In genomic region chr2:166671614-166672013, GRCm38 (mm10) we compare ENCODE assay signal across 11 mouse cellular contexts. TPM values are rescaled to one million over a fixed set of nuclear protein-coding genes. Genes with fewer than 3 reads are reported as not detected.
A peak's percentile ranks its signal among the peaks of the same experiment; 100 is the strongest.
DNase-seq lines count a peak whose midpoint lies in the region; ATAC-seq and TF ChIP-seq lines count a peak whose summit lies in the region.
"Had no signal": no experiment of that assay in that cellular context is flagged by ENCODE, and none has a peak within 500 bp of the region (broad histone marks: within the 10 kb centered on the region; RNA-seq: fewer than 3 reads in every experiment).

No protein-coding gene starts in this region.

- intact Hi-C loops in heart, adult 2 months (cut with DNase I), result no loop called here
- intact Hi-C loops in left cerebral cortex, postnatal 25 days (cut with DNase I), result no loop called here

- WGBS in embryonic facial prominence, embryonic 12.5 days, result 89% methylated on average over 14 of the region's 14 CpGs
- 89% methylated on average over 14 of the region's 14 CpGs for WGBS in hindbrain, embryonic 12.5 days
- 86% methylated on average over 14 of the region's 14 CpGs for WGBS in midbrain, embryonic 14.5 days
- 74% methylated on average over 14 of the region's 14 CpGs for WGBS in liver, embryonic 12.5 days (ENCODE audit: insufficient replicate concordance)
- WGBS in heart, adult 2 months, result 81% methylated on average over 14 of the region's 14 CpGs

- peak overlapping the region; percentile 63 for H3K27ac ChIP-seq in embryonic facial prominence, embryonic 12.5 days
- peak overlapping the region; percentile 70 for H3K27ac ChIP-seq in hindbrain, embryonic 12.5 days
- H3K27ac ChIP-seq in midbrain, embryonic 14.5 days (replicated peaks; ENCODE audit: low read depth, low read length), result peak overlapping the region; percentile 52
- no peak overlapping the region for H3K27ac ChIP-seq in liver, embryonic 12.5 days
- H3K27ac ChIP-seq in heart, adult 2 months, result no peak overlapping the region
- H3K27ac ChIP-seq: gastrocnemius, adult 2 months; limb, embryonic 13.5 days had no signal

- no peak overlapping the region for H3K4me3 ChIP-seq in embryonic facial prominence, embryonic 12.5 days
- no peak overlapping the region for H3K4me3 ChIP-seq in hindbrain, embryonic 12.5 days
- no peak overlapping the region for H3K4me3 ChIP-seq in midbrain, embryonic 14.5 days (replicated peaks; ENCODE audit: low read depth, low read length)
- H3K4me3 ChIP-seq in liver, embryonic 12.5 days, result no peak overlapping the region
- H3K4me3 ChIP-seq in heart, adult 2 months, result no peak overlapping the region
- H3K4me3 ChIP-seq: gastrocnemius, adult 2 months; limb, embryonic 13.5 days had no signal

- no peak overlapping the region for H3K4me2 ChIP-seq in embryonic facial prominence, embryonic 12.5 days (replicated peaks)
- no peak overlapping the region for H3K4me2 ChIP-seq in hindbrain, embryonic 12.5 days (replicated peaks)
- no peak overlapping the region for H3K4me2 ChIP-seq in midbrain, embryonic 14.5 days (ENCODE audit: low read length)
- no peak overlapping the region for H3K4me2 ChIP-seq in liver, embryonic 12.5 days
- H3K4me2 ChIP-seq: limb, embryonic 13.5 days had no signal

- peak; percentile 79 for DNase-seq in CD4-positive helper T cell, adult 2 months (ENCODE audit: low read depth, low spot score)
- DNase-seq in midbrain, embryonic 14.5 days, result no peak
- DNase-seq in heart, adult 2 months, result no peak
- DNase-seq in left cerebral cortex, postnatal 25 days (ENCODE audit: low spot score in 2 of 2), result no peak
- DNase-seq in ovary, postnatal 14 days (ENCODE audit: low spot score), result no peak
- DNase-seq: gastrocnemius, adult 2 months; lung, postnatal 36 days had no signal

- peaks cover 60% of the 10 kb centered on the region for H3K4me1 ChIP-seq in embryonic facial prominence, embryonic 12.5 days
- H3K4me1 ChIP-seq in hindbrain, embryonic 12.5 days, result peaks cover 81% of the 10 kb centered on the region
- H3K4me1 ChIP-seq in midbrain, embryonic 14.5 days (ENCODE audit: control insufficient read depth, insufficient read depth, low read length), result peaks cover 41% of the 10 kb centered on the region
- H3K4me1 ChIP-seq in liver, embryonic 12.5 days, result peaks cover 64% of the 10 kb centered on the region
- H3K4me1 ChIP-seq in heart, adult 2 months (ENCODE audit: control insufficient read depth, insufficient read depth, low read length), result peaks cover 6% of the 10 kb centered on the region

- H3K79me2 ChIP-seq in heart, adult 2 months (replicated peaks; ENCODE audit: control insufficient read depth, insufficient read depth, low read length), result no peaks in the 10 kb centered on the region

- no peak for ATAC-seq in embryonic facial prominence, embryonic 12.5 days (ENCODE audit: insufficient number of reproducible peaks, insufficient read depth, low FRiP score, low TSS enrichment)
- ATAC-seq in hindbrain, embryonic 12.5 days (ENCODE audit: low FRiP score), result no peak
- no peak for ATAC-seq in midbrain, embryonic 14.5 days (ENCODE audit: low FRiP score, low TSS enrichment)
- no peak for ATAC-seq in liver, embryonic 12.5 days

- no peak for TF ChIP-seq CTCF in heart, adult 2 months (IDR thresholded peaks at IDR 0.05)

- H3K27me3 ChIP-seq in embryonic facial prominence, embryonic 12.5 days, result no peaks in the 10 kb centered on the region
- H3K27me3 ChIP-seq in hindbrain, embryonic 12.5 days, result no peaks in the 10 kb centered on the region
- no peaks in the 10 kb centered on the region for H3K27me3 ChIP-seq in midbrain, embryonic 14.5 days (ENCODE audit: control insufficient read depth, insufficient read depth, low read length)
- H3K27me3 ChIP-seq in liver, embryonic 12.5 days (replicated peaks), result 0 out of 2 replicates have a peak, but pooled peaks cover 2% of the 10 kb centered on the region
- H3K27me3 ChIP-seq in heart, adult 2 months (ENCODE audit: control insufficient read depth, insufficient read depth, low read length), result no peaks in the 10 kb centered on the region
- H3K27me3 ChIP-seq: limb, embryonic 13.5 days had no signal

- no peaks in the 10 kb centered on the region for H3K9me3 ChIP-seq in embryonic facial prominence, embryonic 12.5 days
- no peaks in the 10 kb centered on the region for H3K9me3 ChIP-seq in hindbrain, embryonic 12.5 days (replicated peaks)
- no peaks in the 10 kb centered on the region for H3K9me3 ChIP-seq in midbrain, embryonic 14.5 days (ENCODE audit: control insufficient read depth, low read length)
- no peaks in the 10 kb centered on the region for H3K9me3 ChIP-seq in liver, embryonic 12.5 days (replicated peaks)
- H3K9me3 ChIP-seq: limb, embryonic 13.5 days had no signal

- H3K9ac ChIP-seq in embryonic facial prominence, embryonic 12.5 days, result no peak overlapping the region
- no peak overlapping the region for H3K9ac ChIP-seq in hindbrain, embryonic 12.5 days
- H3K9ac ChIP-seq in midbrain, embryonic 14.5 days (replicated peaks; ENCODE audit: low read length), result no peak overlapping the region
- no peak overlapping the region for H3K9ac ChIP-seq in liver, embryonic 12.5 days
- H3K9ac ChIP-seq in heart, adult 2 months (ENCODE audit: low read depth, low read length), result no peak overlapping the region
- H3K9ac ChIP-seq: limb, embryonic 13.5 days had no signal

- TF ChIP-seq EP300 in heart, adult 2 months (IDR thresholded peaks at IDR 0.05; ENCODE audit: insufficient read depth, low read depth, low read length), result no peak

- TF ChIP-seq POLR2A in heart, adult 2 months (IDR thresholded peaks at IDR 0.05; ENCODE audit: insufficient read depth, low read depth, low read length), result no peak

- H3K36me3 ChIP-seq in embryonic facial prominence, embryonic 12.5 days, result no peaks in the 10 kb centered on the region
- H3K36me3 ChIP-seq in hindbrain, embryonic 12.5 days, result no peaks in the 10 kb centered on the region
- no peaks in the 10 kb centered on the region for H3K36me3 ChIP-seq in midbrain, embryonic 14.5 days (ENCODE audit: control insufficient read depth, insufficient read depth, low read length)
- no peaks in the 10 kb centered on the region for H3K36me3 ChIP-seq in liver, embryonic 12.5 days
- no peaks in the 10 kb centered on the region for H3K36me3 ChIP-seq in heart, adult 2 months (ENCODE audit: control insufficient read depth, insufficient read depth, low read length)
- H3K36me3 ChIP-seq: limb, embryonic 13.5 days had no signal

RNA-seq across cellular contexts. Expression of gene Prex1, which starts 42.0 kb away (rescaled TPM):
- 36.2 and 41.5 TPM in 2 replicates for polyA plus RNA-seq in embryonic facial prominence, embryonic 12.5 days (2016; fragmentation: Nextera tagmentation; extraction: Ambion mirVana)
- polyA plus RNA-seq in hindbrain, embryonic 12.5 days (2016; fragmentation: Nextera tagmentation; extraction: Ambion mirVana), result 40.8 and 43.8 TPM in 2 replicates
- 20.3 and 24.2 TPM in 2 replicates for polyA plus RNA-seq in midbrain, embryonic 14.5 days (2014; fragmentation: Nextera tagmentation; extraction: Ambion mirVana)
- 16.4 and 17.5 TPM in 2 replicates for polyA plus RNA-seq in liver, embryonic 12.5 days (2016; fragmentation: Nextera tagmentation; extraction: Ambion mirVana)
- 1 to 10 TPM; 5.2 to 6.0 TPM for total RNA-seq in heart, adult 2 months (2021)
- polyA plus RNA-seq in heart, adult 2 months (2012; rRNA removed), result 9.3 and 9.8 TPM in 2 replicates
- 100 to 1,000 TPM; 115 to 120 TPM for total RNA-seq in left cerebral cortex, postnatal 25 days (2021)

Comparison
In these comparisons a context has a peak if more than half of its experiments do, and no peak if none do; other contexts are left out.
1. H3K27ac ChIP-seq: peak in embryonic facial prominence, embryonic 12.5 days (single experiment), hindbrain, embryonic 12.5 days (single experiment) and midbrain, embryonic 14.5 days (single experiment); none in liver, embryonic 12.5 days (single experiment) and heart, adult 2 months (single experiment).